Mouse (Mus musculus) neural tube, embryonic 13.5 days (tissue): Measurements from ENCODE around the gene Teddm1b. TPM values are rescaled to one million over a fixed set of nuclear protein-coding genes. Genes with fewer than 3 reads are reported as not detected.

Experiments
- ATAC-seq: fragments of 200-750 bp; cut with Nextera tagmentation; 2 replicates; pipeline ENCODE4 v1.8.0; 2017; ENCODE audit warnings: low read depth, mild to moderate bottlenecking, moderate TSS enrichment, moderate library complexity
- H3K27ac ChIP-seq: fragments of 300-500 bp; sonication (generic); replicated peaks from 2 replicates; pipeline ENCODE4 v1.5.1; 2015; ENCODE audit warnings: moderate library complexity, mild to moderate bottlenecking, inconsistent platforms
- H3K27me3 ChIP-seq: fragments of 300-500 bp; sonication (generic); 2 replicates; pipeline ENCODE4 v1.6.1; 2015; ENCODE audit warnings: mild to moderate bottlenecking, inconsistent platforms
- H3K36me3 ChIP-seq: fragments of 300-500 bp; sonication (generic); 2 replicates; pipeline ENCODE4 v1.6.1; 2015; ENCODE audit warnings: mild to moderate bottlenecking, inconsistent platforms
- H3K4me1 ChIP-seq: fragments of 300-500 bp; sonication (generic); replicated peaks from 2 replicates; pipeline ENCODE4 v1.6.1; 2015; ENCODE audit warnings: inconsistent platforms
- H3K4me2 ChIP-seq: fragments of 300-500 bp; sonication (generic); 2 replicates; pipeline ENCODE4 v1.6.1; 2015; ENCODE audit warnings: inconsistent platforms, mild to moderate bottlenecking, moderate library complexity
- H3K4me3 ChIP-seq: fragments of 300-500 bp; sonication (generic); 2 replicates; pipeline ENCODE4 v1.5.1; 2015; ENCODE audit warnings: mild to moderate bottlenecking, inconsistent platforms
- H3K9ac ChIP-seq: fragments of 300-500 bp; sonication (generic); 2 replicates; pipeline ENCODE4 v1.6.1; 2015; ENCODE audit warnings: moderate library complexity, mild to moderate bottlenecking, inconsistent platforms
- H3K9me3 ChIP-seq: fragments of 300-500 bp; sonication (generic); 2 replicates; pipeline ENCODE4 v1.6.1; 2016; ENCODE audit warnings: inconsistent platforms
- WGBS: fragments of 180-500 bp; shearing (Covaris S2); methylation state at CpG from one replicate; pipeline ENCODE4 v1.1.7; 2015; 5-methylcytosine and 5-hydroxymethylcytosine counted together
- microRNA-seq: library from miRNA; unstranded; fragments of <30 nt; microRNA quantifications from one replicate; pipeline ENCODE4, GENCODE M21; 2016
- polyA plus RNA-seq: library from polyadenylated mRNA; unstranded; fragments of >200 nt; fragmentation: Nextera tagmentation; extraction: Ambion mirVana; gene quantifications from 2 replicates; pipeline ENCODE4 v1.2.1, GENCODE M21; 2015

The Teddm1b gene
- polyA plus RNA-seq, 1 experiment from 2014 or later: 0.29 TPM

DNA sequence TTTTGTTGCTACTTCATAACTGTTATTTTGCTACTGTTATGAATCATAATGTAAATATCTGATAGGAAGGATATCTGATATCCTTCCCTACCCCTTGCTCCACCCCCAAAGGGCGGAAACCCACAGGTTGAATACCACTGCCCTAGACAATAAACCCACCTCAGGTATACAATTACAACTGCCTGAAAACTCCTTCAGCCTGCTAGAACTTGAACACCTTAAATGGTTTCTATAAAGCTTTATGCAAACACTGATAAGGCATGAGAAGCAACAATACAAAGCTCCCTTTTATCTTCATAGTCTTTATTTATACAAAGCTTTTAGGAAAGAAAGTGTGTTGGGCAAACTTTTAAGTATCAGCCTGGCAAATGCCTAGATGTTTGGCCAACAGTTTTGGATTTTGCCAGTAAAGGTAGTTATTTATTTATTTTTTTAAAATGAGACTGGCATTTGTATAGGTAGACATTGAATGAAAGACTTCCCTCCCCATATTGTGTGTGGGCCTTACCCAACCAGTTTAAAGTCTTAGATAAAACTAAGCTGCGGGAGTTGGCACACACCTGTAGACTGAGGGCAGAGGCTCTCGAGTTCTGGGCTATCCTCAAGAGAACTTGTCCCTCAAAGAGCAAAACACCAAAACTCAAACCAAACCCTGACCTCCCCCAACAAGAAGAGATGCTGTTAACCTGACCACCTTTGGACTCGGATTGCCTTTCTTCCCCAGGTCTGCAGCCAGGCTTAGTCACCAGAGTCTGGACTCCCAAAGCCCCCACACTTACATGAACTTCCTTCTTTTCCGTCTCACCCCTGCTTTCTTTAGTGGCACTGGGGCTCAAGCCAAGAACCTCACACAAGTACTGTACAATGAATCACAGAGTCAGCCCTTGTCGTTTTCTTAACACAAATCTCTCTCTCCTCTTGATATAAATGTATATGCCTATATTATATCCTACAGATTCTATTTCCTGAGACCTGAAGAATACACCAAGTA, 50.5 kb downstream of the Teddm1b start:
- no peaks in the 10 kb centered on the region for H3K4me1 ChIP-seq
- no peak for ATAC-seq
- no peaks in the 10 kb centered on the region for H3K27me3 ChIP-seq
- H3K9me3 ChIP-seq: no peaks in the 10 kb centered on the region
- H3K4me2 ChIP-seq: no peak overlapping the region
- no peak overlapping the region for H3K4me3 ChIP-seq
- no peak overlapping the region for H3K27ac ChIP-seq
- 87% methylated on average over 6 of the region's 6 CpGs for WGBS
- H3K9ac ChIP-seq: no peak overlapping the region
- no peaks in the 10 kb centered on the region for H3K36me3 ChIP-seq

Small RNA genes lying within 50 kb of the gene (microRNA-seq; reads per million reads assigned to microRNA genes)
- gene Mir8114: 11.6 reads per million, percentile 28 among the genes with 10 or more reads in this experiment

Other genes starting within 250 kb of the Teddm1b start
- gene Rgs8, start 221.3 kb upstream of the Teddm1b start, polyA plus RNA-seq: 16.9 and 17.2 TPM in 2 replicates
- gene Rgs16, start 134.0 kb upstream of the Teddm1b start, polyA plus RNA-seq: 22.9 and 28.1 TPM in 2 replicates
- gene Rnasel, start 124.9 kb upstream of the Teddm1b start, polyA plus RNA-seq: 38.8 and 43.6 TPM in 2 replicates
- gene Rgsl1, start 30.2 kb upstream of the Teddm1b start, polyA plus RNA-seq: 0.08 and 0.29 TPM in 2 replicates
- not detected in 2 replicates for gene Teddm1a, start 17.4 kb downstream of the Teddm1b start, polyA plus RNA-seq
- 150 and 177 TPM in 2 replicates for gene Glul, start 25.6 kb downstream of the Teddm1b start, polyA plus RNA-seq
- 1.1 and 1.4 TPM in 2 replicates for gene Teddm2, start 25.9 kb downstream of the Teddm1b start, polyA plus RNA-seq